Mouse (Mus musculus) adrenal gland, postnatal 25 days (tissue): ENCODE results near the gene Coro2a. TPM values are rescaled to one million over a fixed set of nuclear protein-coding genes. Genes with fewer than 3 reads are reported as not detected.

Experiments used
- DNase-seq: peaks from one replicate; pipeline ENCODE4 v3.0.0; 2021; ENCODE audit warnings: mixed read lengths
- total RNA-seq: library from RNA; stranded (reverse); gene quantifications from 2 replicates; pipeline ENCODE4 v1.2.3, GENCODE M21; 2021

The Coro2a gene
- total RNA-seq, 1 experiment from 2014 or later, result 2.4 TPM

DNA sequence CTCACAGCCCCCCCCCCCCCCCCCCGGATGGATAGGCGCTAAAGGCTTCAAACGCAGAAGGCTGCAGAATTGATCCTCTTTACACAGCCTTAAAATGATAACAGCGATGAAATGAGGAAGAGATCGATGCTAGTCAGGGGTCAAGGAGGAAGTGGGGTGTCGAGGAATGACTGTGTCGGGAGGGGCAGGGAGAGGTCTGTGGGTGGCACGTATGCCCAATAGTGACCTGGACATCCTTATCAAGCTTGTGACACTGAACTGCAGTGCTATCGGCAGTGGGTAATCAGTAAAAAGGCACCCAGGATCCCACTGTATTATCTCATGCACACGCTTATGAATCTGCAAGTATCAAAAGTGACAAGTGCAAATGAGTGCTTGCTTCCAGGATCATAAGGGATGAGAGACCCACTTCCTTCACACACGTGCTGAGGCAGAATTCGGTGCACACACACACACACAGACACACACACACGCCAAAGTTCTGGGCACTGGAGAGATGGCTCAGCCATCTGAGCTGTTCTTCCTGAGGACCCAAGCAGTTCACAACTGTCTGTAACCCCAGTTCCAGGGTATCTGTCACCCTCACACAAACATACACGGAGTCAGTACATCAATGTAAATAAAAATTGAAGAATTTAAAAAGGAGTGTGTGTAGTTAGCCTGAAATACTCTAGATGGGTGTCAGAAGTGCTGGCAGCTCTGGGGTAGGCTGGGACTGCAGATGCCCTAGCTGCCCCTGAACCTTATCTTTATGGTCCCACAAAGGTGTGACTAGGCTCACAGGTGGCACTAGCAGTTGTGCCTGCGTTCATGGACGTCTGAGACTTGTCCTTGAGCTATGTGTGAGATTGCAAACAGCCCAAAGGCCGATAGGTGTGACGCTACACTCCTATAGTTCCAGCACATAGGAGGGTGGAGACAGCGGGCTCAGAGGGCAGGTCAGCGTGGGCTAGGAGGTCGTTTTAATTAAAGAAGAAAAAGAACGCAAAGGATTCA lies 43.0 kb downstream of the Coro2a start:
- no peak for DNase-seq

GRCm38 (mm10) chr4:46556933-46557332 lies 45.1 kb downstream of the Coro2a start:
- no peak for DNase-seq

- DNase-seq, result no peak
These were observed 46.2 kb downstream of the Coro2a start for GRCm38 (mm10) chr4:46555762-46556161.

DNA sequence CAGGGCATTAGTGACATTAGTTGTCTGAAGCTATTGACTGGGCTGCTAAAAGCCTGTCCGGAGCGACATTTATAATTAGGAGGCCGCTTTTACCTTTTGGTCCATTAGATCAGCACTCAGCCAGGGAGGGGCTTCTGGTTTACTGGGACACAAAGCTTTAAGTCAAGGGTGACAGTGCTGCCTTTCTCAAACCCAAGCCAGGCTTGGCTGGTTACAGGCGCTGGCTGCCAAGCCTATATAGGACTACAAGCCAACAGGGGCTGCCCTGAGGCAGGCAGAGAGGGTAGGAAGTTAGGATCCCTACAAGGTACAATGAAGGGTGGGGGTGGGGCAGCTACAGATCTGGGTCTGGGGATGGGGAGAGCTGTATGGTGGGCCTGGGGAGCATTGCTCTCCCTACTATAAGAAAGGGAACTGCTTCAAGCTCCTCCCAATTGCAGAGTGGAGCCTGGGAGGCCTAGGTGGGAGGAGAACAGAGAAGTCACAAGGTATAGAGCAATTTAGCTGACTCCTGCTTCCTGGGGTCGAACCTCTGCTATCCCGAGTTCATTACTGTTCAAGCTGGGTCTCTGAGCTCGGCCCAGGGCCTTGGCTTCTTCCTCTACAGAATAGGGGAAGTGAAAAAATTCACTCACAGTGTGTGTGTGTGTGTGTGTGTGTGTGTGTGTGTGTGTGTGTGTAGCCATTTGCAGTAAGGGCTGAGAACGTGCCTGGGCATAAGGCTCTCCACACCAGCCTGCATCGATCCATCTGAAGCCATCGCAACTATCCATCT lies 47.5 kb downstream of the Coro2a start:
- no peak for DNase-seq

DNA sequence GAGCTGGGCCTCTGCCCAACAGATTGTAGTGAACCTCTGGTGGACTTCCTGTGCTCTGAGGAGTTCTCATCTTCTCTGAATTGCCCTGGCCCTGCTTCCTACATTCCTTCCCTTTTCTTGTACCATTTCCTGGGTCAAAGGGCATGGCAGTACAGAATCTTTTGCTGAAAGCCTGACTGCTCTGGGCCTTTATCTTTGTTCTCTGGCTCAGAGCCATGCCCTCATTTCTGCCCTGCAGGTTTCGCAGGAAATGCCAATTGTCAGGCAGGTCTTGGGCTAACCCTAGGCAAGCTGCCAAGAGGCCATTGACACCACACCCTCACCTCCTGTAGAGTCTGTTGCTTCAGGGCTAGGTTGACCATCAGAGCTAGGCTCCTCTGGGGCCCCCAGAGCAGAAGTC lies 48.1 kb downstream of the Coro2a start:
- peak; percentile 50 for DNase-seq

- no peak for DNase-seq
These were observed 51.6 kb downstream of the Coro2a start for GRCm38 (mm10) chr4:46550406-46550805.

- no peak for DNase-seq
These were observed 52.0 kb downstream of the Coro2a start for GRCm38 (mm10) chr4:46549979-46550378.

- DNase-seq, result no peak
These were observed 55.3 kb downstream of the Coro2a start for GRCm38 (mm10) chr4:46546709-46547108.

DNA sequence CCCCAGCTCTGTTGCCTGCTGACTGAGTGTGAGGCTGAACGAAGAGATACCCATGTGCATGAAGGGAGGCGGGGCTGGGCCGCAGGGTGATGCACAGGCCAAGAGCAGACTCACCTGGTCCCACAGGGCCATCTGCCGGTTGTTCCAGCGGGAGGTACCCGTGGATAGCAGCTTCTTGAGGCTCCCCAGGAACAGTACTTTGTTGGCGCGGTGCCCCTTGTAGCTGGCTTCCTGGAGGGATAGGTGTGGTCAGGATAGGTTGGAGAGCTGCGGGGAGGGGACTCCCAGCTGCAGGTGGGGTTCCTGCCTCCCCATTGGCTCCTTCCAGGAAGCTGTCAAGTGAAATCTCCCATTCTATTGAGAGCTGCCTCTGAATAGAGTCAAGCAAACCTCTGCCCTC lies 56.5 kb downstream of the Coro2a start:
- no peak for DNase-seq

DNA sequence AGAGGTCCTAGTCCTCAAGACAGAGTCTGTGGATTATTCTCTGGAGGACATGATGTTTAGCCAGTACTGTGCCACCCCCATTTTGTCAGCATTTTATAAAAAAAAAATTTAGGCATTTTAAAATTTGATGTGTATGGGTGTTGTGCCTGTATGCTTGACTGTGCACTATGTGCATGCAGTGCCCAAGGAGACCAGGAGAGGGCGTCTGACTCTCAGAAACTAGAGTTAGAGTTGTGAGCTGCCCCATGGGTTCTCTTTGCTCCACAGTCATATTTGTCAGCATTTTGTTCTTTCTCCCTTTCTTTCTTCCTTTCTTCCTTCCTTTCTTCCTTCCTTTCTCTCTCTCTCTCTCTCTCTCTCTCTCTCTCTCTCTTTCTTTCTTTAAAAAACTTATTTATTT lies 57.7 kb downstream of the Coro2a start:
- DNase-seq, result no peak

DNA sequence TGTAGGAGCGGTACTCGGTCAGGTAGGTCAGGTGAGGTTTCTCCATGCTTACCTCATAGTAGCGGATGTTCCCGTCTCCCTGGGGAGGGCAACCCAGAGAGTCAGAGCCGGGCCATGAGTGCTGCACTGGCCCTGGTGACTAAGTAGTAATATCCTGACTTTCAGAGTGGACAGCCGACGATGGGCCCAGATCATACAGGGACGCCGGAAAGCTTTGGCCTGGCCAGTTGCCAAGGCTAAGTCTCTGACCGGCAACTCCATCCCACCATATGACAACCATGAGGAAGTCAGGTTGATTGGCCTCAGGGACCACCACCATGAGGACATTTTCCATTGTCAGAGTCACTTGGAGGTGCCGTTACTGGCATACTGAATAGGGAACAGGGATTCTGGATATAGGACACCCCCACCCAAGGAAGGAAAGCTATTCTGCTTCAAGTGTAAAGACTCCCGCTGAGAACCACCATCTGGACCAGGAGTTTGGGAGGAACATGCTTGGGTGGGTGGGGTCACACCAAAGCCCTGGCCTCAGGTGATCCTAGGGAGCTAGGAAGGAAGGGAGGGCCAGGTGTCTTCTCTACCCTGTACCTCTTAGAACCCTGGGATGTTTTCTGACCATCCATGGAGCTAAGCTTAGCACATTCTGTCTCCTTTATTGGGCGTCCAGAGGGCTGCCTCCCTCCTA lies 58.5 kb downstream of the Coro2a start:
- no peak for DNase-seq

DNA sequence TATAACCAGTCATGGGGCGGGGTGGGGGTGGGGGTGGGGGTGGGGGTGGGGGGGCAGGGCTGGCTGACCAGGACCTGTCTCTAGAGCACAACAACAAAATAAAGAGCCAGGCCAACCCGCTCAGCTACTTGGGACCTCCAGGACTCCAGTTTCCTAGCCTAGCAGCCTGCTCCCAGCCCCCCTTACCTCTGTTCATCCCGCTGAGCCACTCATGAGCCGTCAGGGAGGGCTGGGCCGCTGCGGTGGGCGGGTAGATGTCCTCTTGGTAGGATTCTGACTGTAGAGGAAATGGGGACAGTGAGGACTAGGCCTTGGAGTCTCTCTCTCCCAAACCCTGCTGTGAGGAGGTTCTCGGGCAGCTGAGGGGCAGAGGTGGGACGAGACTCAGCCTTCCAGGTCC lies 60.3 kb downstream of the Coro2a start:
- no peak for DNase-seq

- no peak for DNase-seq
These were observed 62.8 kb downstream of the Coro2a start for GRCm38 (mm10) chr4:46539167-46539566.

GRCm38 (mm10) chr4:46535840-46536361 lies 66.1 kb downstream of the Coro2a start, which contains the start of gene Trim14:
Trim14 (minus strand) TSS chr4:46536141.
- peak; percentile 40 for DNase-seq

DNA sequence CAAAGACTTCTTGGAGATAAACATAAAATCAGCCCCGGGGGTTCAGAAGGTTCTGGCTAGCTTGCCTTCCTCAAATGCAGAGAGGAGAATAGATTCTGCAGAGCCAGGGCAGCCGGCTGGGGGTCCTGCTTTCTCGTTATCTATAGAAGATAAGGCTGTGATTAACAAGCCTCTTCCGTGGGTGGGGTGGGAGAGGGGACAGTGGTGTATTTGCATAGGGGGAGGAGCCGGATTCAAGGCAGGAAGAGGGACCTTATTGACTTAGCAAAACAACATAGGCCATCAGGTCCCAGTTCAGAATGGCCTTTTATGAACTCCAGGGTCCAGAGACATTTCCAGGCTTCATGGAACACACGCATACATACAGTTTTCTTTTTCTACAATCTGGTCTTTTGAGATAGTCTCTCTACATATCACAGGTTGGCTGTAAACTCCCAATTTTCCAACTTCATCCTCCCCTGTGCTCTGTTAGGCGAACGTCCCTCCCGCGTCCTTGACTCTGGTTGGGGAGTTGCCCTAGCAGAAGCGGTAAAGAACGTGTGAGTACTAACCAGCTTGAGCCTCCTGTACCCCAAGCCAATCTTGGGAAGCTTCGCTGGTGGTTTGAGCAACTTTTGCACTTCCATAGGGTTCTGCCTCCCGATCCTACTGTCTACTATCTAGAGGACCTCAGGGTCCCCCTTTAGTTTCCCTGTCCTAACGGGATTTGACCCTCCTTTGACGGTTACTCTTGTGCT lies 66.7 kb downstream of the Coro2a start:
- DNase-seq, result no peak

GRCm38 (mm10) chr4:46533934-46534720 lies 67.9 kb downstream of the Coro2a start:
- DNase-seq, result peak; percentile 21

DNA sequence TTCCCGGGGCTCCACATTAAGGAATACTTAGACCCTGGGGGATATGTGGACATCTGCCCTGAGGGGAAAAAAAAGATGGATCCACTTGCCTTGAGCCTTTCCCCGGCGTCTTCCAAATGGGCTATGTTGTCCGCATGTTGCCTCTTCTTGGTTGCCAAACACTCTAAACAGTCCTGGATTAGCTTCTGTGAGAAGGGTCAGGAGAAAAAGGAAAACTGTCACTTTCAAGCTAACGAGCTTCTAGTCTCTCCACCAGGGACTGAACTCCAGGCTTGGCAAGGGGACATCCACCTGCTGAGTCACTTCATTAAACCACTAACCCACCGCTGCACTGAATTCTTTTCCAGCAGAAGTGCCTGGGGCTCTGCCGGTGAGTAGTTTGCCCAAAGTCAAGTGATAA lies 69.1 kb downstream of the Coro2a start:
- no peak for DNase-seq

GRCm38 (mm10) chr4:46532511-46532910 lies 69.5 kb downstream of the Coro2a start:
- no peak for DNase-seq

DNA sequence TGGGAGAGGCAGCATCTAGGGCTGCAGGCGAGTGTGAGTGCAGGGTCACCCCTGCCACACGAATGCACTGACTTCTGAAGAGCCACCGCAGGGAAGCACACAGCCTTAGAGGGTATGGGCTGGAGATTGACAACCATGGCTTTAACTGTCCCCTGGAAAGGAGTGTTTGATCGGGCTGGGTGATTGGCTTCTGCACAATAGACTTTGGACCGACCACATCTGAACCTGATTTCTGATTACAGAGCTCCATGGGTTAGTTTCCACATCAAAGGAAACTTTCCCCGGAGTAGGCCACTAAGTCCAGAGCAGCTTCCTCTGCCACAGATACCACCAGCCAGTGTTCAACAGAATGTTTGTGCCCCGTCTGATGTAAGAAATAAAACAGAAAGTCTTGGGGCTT lies 72.3 kb downstream of the Coro2a start:
- no peak for DNase-seq

GRCm38 (mm10) chr4:46527558-46527926 lies 74.5 kb downstream of the Coro2a start:
- no peak for DNase-seq
